Mouse (Mus musculus) olfactory bulb, adult 2 months (tissue): ENCODE results near the gene Prss29.

Experiments used
- CTCF ChIP-seq: fragments of 200-500 bp; IDR thresholded peaks from 2 replicates; pipeline ENCODE4 v1.5.1; 2012; ENCODE audit warnings: low read depth, mild to moderate bottlenecking, low read length, moderate library complexity; ENCODE audit not compliant: insufficient read depth
- POLR2A ChIP-seq: fragments of 200-500 bp; IDR thresholded peaks from 2 replicates; pipeline ENCODE4 v1.6.1; 2012; ENCODE audit warnings: mild to moderate bottlenecking, low read depth, low read length, moderate library complexity; ENCODE audit not compliant: insufficient read depth

DNA sequence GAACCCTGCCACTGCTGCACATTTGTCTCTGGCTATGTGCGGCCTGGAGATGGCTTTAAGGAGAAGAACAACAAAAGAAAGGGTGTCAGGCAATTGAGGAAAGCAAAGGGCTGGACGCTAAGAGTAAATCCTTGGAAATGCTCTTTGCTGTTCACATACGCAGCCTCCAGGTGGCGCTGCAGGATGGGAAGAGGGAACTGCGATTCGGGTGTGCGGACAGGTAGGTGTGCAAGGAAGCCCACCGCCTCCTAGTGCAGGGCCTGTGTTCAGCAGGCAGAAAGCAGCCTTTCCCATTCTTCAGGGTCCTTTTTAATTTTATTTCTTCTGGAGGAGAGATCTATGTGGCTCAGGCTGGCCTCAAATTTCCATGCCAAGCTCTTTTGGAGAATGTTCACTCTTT lies 15.5 kb downstream of the Prss29 start:
- TF ChIP-seq CTCF, result peak; percentile 76; the same call in 1 of the 2 replicates
- TF ChIP-seq POLR2A, result no peak
